In genomic region chr11:70580921-70581320, GRCm38 (mm10) we compare ENCODE assay signal across 16 mouse cellular contexts. TPM values are rescaled to one million over a fixed set of nuclear protein-coding genes. Genes with fewer than 3 reads are reported as not detected.
DNase-seq lines count a peak whose midpoint lies in the region; ATAC-seq and TF ChIP-seq lines count a peak whose summit lies in the region.
"Had no signal": no experiment of that assay in that cellular context is flagged by ENCODE, and none has a peak within 500 bp of the region (broad histone marks: within the 10 kb centered on the region; RNA-seq: fewer than 3 reads in every experiment).

No protein-coding gene starts in this region.

- H3K9me3 ChIP-seq in kidney, embryonic 15.5 days (replicated peaks) = no peaks in the 10 kb centered on the region
- H3K9me3 ChIP-seq in neural tube, embryonic 15.5 days (replicated peaks) = no peaks in the 10 kb centered on the region
- H3K9me3 ChIP-seq: heart, embryonic 10.5 days; limb, embryonic 12.5 days had no signal

- intact Hi-C loops in gastrocnemius, adult 2 months (cut with DNase I) = no loop called here

- no peaks in the 10 kb centered on the region for H3K27me3 ChIP-seq in kidney, embryonic 15.5 days
- H3K27me3 ChIP-seq in neural tube, embryonic 15.5 days (replicated peaks) = no peaks in the 10 kb centered on the region
- H3K27me3 ChIP-seq: limb, embryonic 12.5 days had no signal

- H3K9ac ChIP-seq in kidney, embryonic 15.5 days = no peak overlapping the region
- H3K9ac ChIP-seq in neural tube, embryonic 15.5 days (replicated peaks) = no peak overlapping the region
- H3K9ac ChIP-seq: limb, embryonic 12.5 days had no signal

- WGBS in kidney, embryonic 15.5 days = 85% methylated on average over 3 of the region's 3 CpGs
- 94% methylated on average over 3 of the region's 3 CpGs for WGBS in neural tube, embryonic 15.5 days

- 0 out of 2 replicates have a peak overlapping the region, but pooled peaks have one; percentile 51 for H3K27ac ChIP-seq in kidney, embryonic 15.5 days
- H3K27ac ChIP-seq in gastrocnemius, adult 2 months = no peak overlapping the region
- H3K27ac ChIP-seq in neural tube, embryonic 15.5 days (replicated peaks) = no peak overlapping the region
- H3K27ac ChIP-seq: limb, embryonic 12.5 days had no signal

- ATAC-seq in kidney, embryonic 15.5 days (replicated peaks; ENCODE audit: low FRiP score) = no peak
- no peak for ATAC-seq in neural tube, embryonic 15.5 days (ENCODE audit: low FRiP score)

- no peak for TF ChIP-seq CTCF in gastrocnemius, adult 2 months (IDR thresholded peaks at IDR 0.05)

- H3K4me1 ChIP-seq in kidney, embryonic 15.5 days = peaks cover 77% of the 10 kb centered on the region
- H3K4me1 ChIP-seq in neural tube, embryonic 15.5 days = peaks cover 69% of the 10 kb centered on the region

- no peaks in the 10 kb centered on the region for H3K36me3 ChIP-seq in kidney, embryonic 15.5 days
- no peaks in the 10 kb centered on the region for H3K36me3 ChIP-seq in neural tube, embryonic 15.5 days
- H3K36me3 ChIP-seq: limb, embryonic 12.5 days had no signal

- DNase-seq in kidney, postnatal 10 days = no peak
- DNase-seq in thymus, postnatal 25 days = peak; percentile 32
- DNase-seq in thymus, postnatal 10 days (ENCODE audit: low spot score in 2 of 2) = no peak
- DNase-seq in induced T-regulatory cell, adult 2 months (ENCODE audit: low read depth) = peak; percentile 83
- no peak for DNase-seq in left cerebral cortex, adult 11 months (ENCODE audit: low spot score)
- DNase-seq in gastrocnemius, adult 2 months = no peak
- DNase-seq: cerebellum, adult 9-10 months; kidney, postnatal 25 days; lung, adult 18-20 months had no signal

- H3K4me3 ChIP-seq in kidney, embryonic 15.5 days (replicated peaks) = no peak overlapping the region
- no peak overlapping the region for H3K4me3 ChIP-seq in gastrocnemius, adult 2 months
- no peak overlapping the region for H3K4me3 ChIP-seq in neural tube, embryonic 15.5 days (replicated peaks)
- H3K4me3 ChIP-seq: heart, embryonic 10.5 days; limb, embryonic 12.5 days had no signal

- H3K4me2 ChIP-seq in kidney, embryonic 15.5 days = no peak overlapping the region
- no peak overlapping the region for H3K4me2 ChIP-seq in neural tube, embryonic 15.5 days
- H3K4me2 ChIP-seq: limb, embryonic 12.5 days had no signal

RNA-seq across cellular contexts. Expression of gene Mink1, which starts 18.2 kb away (rescaled TPM):
- polyA plus RNA-seq in kidney, embryonic 15.5 days (2015; fragmentation: Nextera tagmentation; extraction: Ambion mirVana) = 14.8 and 15.8 TPM in 2 replicates
- total RNA-seq in gastrocnemius, adult 2 months (2021) = 10 to 100 TPM; 33.7 to 34.7 TPM
- polyA plus RNA-seq in neural tube, embryonic 15.5 days (2015; fragmentation: Nextera tagmentation; extraction: Ambion mirVana) = 15.0 and 16.6 TPM in 2 replicates

RNA-seq across cellular contexts. Expression of gene 4930544D05Rik, which starts 34.7 kb away (rescaled TPM):
- not detected in 2 replicates for polyA plus RNA-seq in kidney, embryonic 15.5 days (2015; fragmentation: Nextera tagmentation; extraction: Ambion mirVana)
- not detected for total RNA-seq in gastrocnemius, adult 2 months (2021)
- polyA plus RNA-seq in neural tube, embryonic 15.5 days (2015; fragmentation: Nextera tagmentation; extraction: Ambion mirVana) = not detected in 2 replicates
- total RNA-seq: heart, postnatal 25 days had no signal
- polyA plus RNA-seq: forebrain, embryonic 11.5 days; heart, embryonic 10.5 days; limb, embryonic 12.5 days had no signal

RNA-seq across cellular contexts. Expression of gene Chrne, which starts 38.1 kb away (rescaled TPM):
- 0.27 TPM in 1 of 2 replicates, not detected in the other for polyA plus RNA-seq in kidney, embryonic 15.5 days (2015; fragmentation: Nextera tagmentation; extraction: Ambion mirVana)
- 10 to 100 TPM; 11.0 to 18.4 TPM for total RNA-seq in gastrocnemius, adult 2 months (2021)
- 0.23 and 0.40 TPM in 2 replicates for polyA plus RNA-seq in neural tube, embryonic 15.5 days (2015; fragmentation: Nextera tagmentation; extraction: Ambion mirVana)
- total RNA-seq: heart, postnatal 25 days had no signal
- polyA plus RNA-seq: forebrain, embryonic 11.5 days; heart, embryonic 10.5 days; limb, embryonic 12.5 days had no signal

RNA-seq across cellular contexts. Expression of gene Pld2, which starts 41.1 kb away (rescaled TPM):
- polyA plus RNA-seq in kidney, embryonic 15.5 days (2015; fragmentation: Nextera tagmentation; extraction: Ambion mirVana) = 6.5 and 8.2 TPM in 2 replicates
- 10 to 100 TPM; 15.8 to 18.2 TPM for total RNA-seq in gastrocnemius, adult 2 months (2021)
- polyA plus RNA-seq in neural tube, embryonic 15.5 days (2015; fragmentation: Nextera tagmentation; extraction: Ambion mirVana) = 16.1 and 18.1 TPM in 2 replicates

RNA-seq across cellular contexts. Expression of gene Gm40193, which starts 48.2 kb away (rescaled TPM):
- not detected in 2 replicates for polyA plus RNA-seq in kidney, embryonic 15.5 days (2015; fragmentation: Nextera tagmentation; extraction: Ambion mirVana)
- total RNA-seq in gastrocnemius, adult 2 months (2021) = not detected
- polyA plus RNA-seq in neural tube, embryonic 15.5 days (2015; fragmentation: Nextera tagmentation; extraction: Ambion mirVana) = not detected in 2 replicates
- total RNA-seq: heart, postnatal 25 days; layer of hippocampus, postnatal 25 days had no signal
- polyA plus RNA-seq: forebrain, embryonic 11.5 days; heart, embryonic 10.5 days; limb, embryonic 12.5 days had no signal

Comparison
In these comparisons a context has a peak if more than half of its experiments do, and no peak if none do; other contexts are left out.
1. DNase-seq: peak in thymus, postnatal 25 days (single experiment) and induced T-regulatory cell, adult 2 months (single experiment); none in kidney, postnatal 10 days (single experiment), thymus, postnatal 10 days (0 of 2), left cerebral cortex, adult 11 months (single experiment) and gastrocnemius, adult 2 months (single experiment).